Mouse (Mus musculus): ENCODE measurements around the gene Tpst2.

Tpst2 gene

DNA sequence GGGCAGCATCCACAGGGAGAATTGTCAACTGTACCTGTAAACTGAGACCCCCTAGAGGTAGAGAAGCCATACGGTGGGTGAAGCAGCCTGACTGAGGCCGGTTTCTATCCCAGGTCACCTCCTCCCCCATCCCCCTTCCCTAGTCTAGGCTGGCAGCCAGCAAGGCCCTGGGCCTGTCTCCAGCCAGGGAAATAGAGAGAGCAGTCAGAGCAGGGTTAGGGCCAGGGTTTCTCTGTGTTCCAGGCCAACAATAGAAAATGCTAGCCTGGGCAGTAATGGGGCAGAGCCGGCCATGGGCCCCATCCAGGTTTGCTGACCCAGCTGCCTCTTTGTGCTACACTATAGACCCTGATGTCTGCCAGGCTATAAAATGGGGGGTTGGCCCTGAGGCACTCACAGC, 21.1 kb upstream of the Tpst2 start, which contains the start of gene Crybb1:
Gene Crybb1 (plus strand): TSS at position 390 of the 400 bp plus-strand sequence.
- DNase-seq (ENCODE audit: low read depth): no peak

DNA sequence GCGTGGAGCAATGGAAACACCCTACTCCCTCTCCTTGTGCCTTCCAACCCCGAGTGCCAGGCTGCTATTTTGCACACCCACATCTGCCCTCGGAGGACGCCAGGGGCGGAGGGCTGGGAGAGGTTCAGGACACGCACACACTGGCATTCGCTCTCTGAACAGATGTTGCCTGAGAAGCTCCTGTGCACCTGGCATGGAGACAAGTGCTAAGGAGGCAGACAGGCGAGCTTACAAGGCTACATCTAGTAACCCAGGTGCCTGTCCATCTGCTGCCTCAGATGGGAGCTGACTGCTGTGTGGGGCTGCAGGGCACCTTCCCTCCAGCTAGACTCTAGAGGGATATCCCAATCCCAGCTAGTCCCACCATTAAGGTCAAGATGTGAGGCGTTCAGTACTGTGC, 20.0 kb upstream of the Tpst2 start:
- no peak for DNase-seq (ENCODE audit: low read depth)

DNA sequence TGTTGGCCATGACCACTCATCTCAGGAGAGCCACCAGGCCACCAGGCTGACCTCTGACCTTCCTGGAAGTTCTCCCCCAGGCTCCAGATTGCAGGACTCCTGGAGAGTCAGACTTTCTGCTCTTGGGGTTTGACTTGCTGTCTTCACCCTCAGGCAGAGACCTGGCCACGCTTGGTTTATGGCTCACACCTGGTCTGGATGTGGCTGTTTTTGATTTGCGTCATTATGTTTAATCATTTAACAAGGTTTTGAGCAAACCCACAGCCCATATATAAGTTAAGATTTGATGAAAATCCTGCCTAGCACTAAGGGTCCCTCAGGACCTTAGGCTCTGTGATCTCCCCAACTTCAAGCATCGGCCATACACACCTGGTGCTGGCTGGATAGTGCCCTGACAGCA, 18.6 kb upstream of the Tpst2 start:
- no peak for DNase-seq (ENCODE audit: low read depth)

DNA sequence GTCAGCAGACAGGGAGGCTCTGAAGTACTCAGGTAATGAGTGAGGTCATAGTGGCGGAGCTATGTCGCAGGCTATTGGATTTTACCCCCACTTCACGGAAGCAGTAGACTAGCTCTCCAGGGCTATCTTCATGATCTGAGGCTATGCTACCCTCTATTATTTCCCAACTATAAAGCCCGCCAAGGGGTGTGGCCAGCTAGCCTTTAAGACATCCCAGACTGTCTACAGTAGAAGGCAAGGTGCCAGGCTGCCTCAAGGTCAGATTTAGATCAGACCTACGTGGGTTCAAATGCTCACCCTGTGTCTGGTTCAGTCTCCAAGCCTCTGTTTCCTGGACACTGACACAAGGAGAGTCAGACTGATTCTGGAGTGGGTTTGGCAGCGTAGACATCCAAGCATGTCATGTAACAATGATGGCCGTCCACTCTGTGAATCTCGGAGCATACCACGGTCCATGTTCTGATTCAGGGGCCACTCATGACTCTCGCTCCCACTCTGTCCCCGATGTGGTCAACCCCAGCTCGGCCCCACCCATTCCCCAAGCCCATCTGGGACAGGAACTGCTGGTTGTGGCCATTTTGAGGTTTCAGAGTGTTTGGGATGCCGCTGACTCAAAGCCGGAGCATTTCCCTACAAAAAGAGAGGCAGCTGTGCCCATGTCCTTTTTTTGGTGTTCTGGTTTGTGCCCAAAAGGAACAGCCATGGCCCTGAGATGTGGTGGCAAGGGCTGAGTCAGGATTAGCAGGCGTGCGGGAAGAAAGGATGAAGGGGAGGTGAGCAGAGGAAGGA, 16.4 kb upstream of the Tpst2 start:
- DNase-seq (ENCODE audit: low read depth): no peak

DNA sequence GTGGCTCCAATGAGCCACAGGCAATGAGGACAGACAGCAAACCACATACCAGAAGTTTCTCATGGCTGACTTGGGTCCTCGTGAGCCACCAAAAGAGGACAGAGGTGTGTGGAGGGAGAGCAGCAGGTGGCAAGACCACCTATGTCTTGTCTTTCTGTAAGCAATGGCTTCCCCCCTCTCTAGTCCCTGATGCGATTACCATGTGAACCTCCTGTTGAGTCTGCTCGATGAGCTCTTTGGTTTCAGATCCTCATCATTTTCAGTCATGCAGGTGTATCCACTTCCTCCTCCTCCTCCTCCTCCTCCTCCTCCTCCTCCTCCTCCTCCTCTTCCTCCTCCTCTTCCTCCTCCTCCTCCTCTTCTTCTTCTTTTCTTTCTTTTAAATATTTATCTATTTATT, 15.7 kb upstream of the Tpst2 start:
- no peak for DNase-seq (ENCODE audit: low read depth)

DNA sequence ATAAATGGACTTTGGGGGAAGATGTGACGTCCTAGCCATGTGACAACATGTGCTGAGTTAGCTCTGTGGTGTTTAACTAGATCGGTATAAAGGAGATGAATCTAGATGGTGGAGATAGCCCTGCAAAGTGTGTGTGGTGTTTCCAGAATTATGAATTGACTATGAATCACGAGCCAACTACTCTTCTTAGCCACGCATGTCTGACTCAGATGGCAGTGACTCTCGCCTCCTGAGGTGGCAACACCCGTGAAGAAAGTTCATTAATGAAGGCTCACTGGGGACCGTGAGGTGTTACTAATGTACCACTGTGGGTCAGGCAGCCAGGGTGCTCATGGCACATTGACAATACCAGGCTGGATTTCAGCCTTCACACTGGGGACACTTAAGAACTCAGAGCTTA, 12.4 kb upstream of the Tpst2 start:
- DNase-seq (ENCODE audit: low read depth): no peak

DNA sequence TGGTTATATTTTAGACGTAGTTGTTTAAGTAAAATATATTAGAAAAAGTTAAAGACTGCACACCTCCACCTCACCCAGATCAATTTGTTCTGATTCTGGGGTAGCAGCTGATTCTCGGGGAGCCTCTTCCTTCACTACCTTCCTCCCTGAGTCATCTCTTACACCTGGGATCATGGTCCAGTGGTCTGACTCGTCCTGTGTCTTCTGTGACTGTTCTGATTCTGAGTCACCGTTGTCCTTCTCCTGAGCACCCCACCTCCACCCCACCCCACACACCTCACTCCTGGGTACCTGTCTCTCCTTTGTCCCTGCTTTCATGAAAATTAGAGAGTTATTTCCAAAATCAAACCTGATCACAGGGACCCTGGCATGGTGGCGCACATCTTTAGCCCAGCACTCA, 11.4 kb upstream of the Tpst2 start:
- no peak for DNase-seq (ENCODE audit: low read depth)

DNA sequence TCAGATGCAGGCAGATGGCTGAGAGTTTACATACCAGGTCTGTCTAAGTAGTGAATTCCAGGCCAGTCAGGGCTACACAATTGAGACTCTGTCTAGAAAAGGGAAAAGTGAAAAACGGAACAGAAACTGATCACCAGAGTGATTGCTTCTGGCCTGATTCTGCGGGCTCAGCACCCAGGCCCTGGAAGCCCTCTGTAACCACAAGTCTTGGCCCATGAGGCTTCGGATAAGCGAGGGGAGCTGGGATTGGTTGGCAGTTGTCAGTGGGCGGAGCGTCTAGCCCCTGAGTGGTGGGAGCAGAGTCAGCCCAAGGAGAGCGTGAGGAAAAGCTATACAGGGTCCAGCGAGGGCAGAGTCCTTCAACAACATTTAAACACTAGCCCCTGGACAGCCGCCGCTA, 11.0 kb upstream of the Tpst2 start:
- DNase-seq (ENCODE audit: low read depth): no peak

DNA sequence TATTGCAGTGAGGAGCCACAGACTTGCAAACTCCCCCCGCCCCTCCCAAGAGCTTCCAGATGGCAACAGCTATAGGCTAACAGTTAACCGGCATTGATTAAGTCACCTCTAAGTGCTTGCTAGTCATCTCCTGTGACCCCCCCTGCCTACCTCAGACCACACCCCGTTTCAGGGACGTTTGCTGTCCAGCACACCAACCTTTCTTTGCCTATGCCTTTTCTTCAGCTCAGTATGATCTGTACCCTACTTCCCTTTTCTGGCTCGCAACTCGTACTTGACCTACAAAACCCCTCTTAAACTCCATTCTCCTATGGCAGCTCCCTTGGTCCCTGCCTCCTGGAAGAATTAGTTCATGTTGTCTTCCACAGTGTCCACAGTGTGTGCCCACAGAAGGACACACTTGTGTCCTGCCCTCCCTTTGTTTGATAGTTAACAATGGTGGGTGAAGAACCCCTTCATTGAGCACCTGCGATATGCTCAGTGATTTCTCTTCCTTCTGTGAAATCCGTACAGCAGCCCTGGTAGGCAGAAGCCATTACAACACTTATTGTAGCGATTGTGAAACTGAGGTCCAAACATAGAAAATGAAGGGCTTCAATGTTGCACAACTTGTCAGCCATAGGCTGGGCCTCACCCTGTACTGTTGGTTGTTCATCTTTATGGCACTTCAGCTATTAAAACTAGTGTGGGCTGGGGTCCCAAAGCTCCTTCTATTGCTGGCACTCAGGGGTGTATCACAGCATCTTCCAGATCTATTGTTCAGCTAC, 10.3 kb upstream of the Tpst2 start:
- DNase-seq (ENCODE audit: low read depth): no peak

DNA sequence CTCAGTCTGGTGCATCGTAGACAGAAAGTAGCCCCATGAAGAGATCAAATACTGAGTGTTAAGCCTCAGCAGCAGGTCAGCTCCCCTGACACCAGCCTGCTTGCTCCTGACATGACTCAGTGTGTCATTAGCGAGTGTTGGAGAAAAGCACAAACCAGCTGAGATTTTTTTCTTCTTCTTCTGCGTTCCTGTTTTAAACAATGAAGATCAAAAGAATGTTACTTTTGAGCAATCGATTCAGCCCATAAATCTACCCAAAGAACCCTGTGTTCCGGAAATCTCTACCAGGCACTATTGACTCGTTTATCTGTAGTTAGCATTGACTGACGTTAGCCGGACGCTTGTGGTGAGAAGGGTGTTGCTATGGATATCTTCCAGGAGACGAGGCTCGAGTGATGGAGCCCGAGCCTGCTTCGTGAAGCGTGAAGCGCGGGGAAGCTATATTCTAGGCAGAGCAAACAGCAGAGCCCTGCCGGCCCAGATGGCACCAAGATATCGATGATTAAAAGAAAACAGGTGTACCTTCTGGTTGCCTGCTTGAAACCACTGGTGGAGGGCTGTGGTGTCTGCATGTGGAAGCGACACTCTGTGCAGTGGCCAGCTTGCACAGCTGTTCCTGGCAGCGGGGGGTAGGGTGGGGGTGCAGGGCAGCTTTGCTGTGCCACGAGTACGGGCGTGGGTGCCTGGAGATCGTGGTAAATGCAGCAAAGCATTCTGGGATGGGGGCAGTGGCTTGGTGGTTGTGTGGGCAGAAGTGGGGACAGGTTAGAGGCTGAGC, 5.5 kb upstream of the Tpst2 start:
- peak; percentile 81 for DNase-seq (ENCODE audit: low read depth)

DNA sequence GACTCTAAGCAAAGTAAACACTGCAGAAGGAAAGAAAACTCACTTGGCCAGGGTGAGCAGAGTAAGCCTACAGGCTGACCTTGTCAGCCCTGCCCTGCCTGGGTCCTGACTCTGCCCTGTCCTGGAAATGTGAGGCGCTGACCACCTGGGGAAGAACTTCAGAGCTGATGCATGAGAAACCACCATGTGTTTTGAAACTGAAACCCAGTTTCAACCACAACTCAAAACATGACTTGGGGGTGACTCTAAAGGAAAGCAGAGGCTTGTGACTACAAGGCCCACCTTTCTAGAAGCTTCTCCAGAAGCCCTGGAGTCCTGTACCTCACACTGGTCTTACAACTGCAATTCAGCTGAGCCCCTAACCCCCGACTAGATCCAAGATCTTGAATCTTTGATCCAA, 3.6 kb upstream of the Tpst2 start:
- DNase-seq (ENCODE audit: low read depth): peak; percentile 67

DNA sequence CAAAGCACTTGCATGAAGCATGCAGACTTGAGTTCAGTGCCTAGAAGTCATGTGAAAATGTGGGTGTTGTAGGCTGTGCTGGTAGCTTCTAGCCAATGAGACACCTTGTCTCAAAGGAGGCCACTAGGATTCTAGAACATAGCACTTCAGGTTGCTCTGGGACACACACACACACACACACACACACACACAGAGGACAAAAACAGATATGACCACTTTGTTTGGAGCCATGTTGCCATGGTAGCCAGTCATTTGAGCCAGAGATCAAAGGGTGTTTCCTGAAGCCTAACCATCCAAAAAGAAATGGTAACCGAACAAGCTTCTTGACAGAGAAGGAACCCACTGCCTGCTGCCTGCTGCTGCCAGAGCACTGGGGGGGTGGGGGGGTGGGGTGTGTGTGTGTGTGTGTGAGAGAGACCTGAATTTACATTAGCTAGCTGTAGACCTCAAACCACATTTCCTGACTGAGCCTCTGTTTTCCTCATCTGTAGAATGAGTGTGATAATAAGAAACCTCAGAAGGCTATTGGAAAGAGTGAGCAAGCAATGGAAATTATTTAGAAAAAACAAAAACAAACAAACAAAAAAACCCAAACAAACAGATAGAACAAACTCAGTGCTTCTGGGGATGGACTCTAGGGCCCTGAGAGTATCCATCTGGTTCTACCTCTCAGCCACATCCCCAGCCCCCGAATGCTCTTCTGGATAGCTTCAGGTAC, 2.6 kb upstream of the Tpst2 start:
- peak; percentile 92 for DNase-seq (ENCODE audit: low read depth)

DNA sequence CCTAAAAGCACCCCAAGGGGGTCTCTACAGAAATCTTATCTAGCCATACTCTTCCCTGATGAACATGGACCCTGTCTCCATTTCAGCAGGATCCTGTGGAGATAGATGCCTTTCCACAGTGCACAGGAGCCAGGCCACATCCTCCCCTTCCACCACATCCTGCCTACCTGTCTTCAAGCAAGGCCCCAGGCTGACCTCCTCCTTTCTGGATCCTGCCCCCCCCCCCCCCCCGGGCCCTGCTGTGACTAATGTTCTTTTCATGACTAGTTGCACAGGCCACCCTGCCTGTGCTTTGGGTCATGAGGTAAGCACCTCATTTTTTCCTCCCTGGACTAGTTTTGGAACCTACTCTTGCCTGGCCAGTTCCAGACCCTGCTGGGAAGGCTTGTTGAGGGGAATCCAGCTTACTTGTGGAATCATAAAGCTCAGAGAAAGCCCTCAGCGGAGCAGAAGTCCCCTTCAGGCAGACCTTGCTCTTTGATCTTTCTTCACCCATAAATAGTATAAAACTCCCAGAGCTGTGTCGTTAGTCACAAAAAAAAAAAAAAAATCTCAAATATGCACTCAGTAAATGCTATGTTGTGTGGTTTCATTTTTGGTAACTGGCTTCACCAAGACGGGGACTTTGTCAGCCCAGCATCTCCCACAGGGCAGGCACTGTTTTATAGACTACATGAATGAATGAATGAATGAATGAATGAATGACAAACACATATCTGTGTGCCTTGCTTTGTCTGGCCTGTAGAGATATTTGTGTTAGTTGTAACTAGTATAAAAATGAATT, 1.3 kb upstream of the Tpst2 start:
- DNase-seq (ENCODE audit: low read depth): peak; percentile 79

DNA sequence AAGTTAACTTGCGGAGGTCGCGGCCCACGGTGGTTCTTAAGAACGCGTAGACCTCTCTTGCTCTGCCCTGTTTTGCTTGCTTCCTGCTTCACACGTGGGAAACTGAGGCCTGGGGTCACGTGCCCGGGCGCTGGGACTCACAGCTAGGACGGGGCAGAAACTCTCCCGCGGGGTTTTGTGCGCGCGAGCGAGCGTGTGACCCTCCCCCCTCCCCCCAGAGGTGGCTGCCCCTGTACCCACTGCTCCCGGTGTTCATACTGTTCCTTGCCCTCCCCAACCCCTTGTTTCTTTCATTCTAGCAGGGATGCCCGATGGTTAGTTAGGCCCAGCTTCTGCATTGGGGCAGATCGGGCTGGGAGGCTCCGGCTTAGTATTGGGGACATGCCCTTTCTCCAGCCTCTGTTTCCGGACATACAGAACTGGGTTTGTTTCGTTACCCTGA, 437 bp downstream of the Tpst2 start:
- no peak for DNase-seq (ENCODE audit: low read depth)

DNA sequence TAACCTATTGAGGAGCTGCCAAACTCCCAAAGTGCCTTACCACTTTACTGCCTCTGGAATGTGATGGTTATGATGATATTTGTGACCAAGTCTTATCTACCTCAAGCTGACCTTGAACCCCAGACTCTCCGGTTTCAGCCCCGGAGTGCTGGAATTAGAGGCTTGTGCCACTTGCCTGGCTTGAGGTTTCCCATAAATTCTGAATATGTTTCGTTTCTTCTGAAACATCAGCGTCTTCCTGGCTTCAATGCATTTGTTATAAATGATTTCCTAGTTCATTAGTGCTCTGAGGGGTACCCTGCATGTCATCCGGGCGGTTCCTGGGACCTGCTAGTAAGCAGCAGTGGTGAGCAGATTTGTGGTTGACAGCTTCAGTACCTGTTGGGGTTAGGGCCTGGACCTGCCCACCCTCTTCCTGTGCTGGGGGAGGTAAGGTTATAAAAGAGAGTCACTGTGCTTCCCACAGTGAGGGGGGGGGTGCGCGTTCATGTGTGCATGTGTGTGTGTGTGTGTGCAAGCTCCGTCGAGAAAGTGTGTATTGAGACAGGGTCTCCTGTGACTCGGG, 1.5 kb downstream of the Tpst2 start:
- DNase-seq (ENCODE audit: low read depth): peak; percentile 54

DNA sequence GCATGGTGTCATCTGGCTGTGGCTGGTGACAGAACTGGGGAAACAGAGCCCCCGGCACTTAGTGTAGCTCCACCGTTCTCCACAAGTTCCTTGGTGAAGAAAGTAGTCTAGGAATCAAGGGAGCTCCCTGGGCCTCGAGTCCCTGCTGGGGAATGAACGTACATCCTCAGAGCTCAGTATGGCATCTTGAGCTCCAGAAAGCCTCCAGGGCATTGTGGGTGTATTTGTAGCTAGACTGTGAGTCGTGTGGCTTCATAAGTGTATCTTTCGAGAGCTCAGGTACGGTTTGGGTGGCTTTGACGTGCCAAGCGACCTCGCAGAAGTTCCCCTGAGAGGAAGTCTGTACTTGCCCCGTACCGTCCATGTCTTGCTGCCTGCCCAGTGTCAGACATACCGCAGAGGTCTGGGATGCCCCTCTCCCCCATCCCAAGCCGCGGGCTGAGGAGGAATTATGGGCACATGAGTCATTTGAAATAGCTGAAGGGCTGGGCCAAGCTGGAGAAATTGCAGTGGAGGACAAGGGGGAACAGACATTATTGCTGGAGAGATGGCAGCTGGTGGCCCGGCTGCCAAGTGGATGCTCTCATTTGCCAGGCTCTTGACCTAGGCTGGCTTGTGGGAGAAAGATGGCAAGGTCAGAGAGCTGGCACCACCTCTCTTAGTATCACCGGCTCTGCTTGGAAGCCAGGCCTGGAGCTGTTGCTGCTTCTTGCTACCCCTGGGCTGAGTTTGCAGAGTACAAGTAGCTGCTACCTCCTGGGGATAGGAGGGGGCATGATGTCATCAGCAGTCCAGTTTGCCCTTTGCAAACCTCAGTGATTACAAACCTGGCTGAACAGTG, 2.9 kb downstream of the Tpst2 start:
- no peak for DNase-seq (ENCODE audit: low read depth)

DNA sequence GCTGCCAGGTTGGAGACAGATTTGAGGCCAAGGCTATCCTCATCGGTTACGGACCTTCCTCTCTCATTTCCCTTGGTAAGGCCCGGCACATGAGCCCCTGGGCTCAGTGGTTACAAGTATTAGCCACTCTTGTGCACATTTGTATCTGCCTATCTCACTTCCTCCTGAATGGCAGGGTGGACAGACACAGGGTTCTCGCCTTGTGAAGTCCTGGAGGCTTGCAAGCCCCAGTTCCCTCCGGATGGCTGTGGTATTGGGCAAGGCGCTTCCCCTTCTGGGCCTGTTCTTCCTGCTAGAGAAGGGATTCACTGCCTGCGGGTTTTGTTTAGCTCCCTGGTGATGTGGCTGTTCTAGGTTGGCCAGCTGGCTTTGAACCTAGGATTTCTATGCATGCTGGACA, 3.7 kb downstream of the Tpst2 start:
- DNase-seq (ENCODE audit: low read depth): no peak

DNA sequence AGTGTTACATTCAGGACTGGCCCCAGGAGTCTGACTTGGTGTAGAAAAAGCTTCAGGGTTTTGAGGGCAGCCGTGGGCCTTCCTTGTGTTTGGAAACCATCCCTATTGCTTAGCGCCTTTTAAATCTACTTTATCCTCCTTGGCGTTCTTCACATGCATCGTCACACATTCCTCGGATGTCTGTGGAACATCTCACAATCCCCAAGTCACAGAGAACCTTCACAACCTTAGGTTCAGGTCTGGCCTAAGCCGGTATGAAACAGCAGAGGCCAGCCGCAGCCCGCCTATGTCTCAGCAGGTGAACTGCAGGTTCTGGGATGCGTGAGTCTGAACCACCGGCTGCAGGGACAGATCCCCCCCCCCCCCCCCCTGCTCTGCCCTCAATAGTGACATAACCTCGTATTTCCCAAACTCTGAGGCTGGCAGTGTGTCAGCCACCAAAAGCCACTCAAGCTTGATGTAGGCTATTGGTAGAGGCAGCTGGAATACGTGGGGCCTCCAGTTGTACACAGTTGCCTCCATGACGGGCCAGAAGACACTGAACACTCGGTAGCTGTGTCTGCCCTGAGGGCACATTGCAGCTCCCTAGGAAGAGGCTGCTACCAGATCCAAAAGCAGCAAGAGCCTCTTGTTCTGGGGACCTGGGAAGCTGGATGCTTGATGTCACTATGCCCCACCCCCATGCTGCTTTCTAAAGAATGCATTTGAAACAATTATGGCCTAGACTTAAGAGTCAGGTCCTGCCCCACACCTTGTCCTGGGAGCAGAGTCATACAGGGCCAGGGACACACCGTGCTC, 4.6 kb downstream of the Tpst2 start:
- no peak for DNase-seq (ENCODE audit: low read depth)

DNA sequence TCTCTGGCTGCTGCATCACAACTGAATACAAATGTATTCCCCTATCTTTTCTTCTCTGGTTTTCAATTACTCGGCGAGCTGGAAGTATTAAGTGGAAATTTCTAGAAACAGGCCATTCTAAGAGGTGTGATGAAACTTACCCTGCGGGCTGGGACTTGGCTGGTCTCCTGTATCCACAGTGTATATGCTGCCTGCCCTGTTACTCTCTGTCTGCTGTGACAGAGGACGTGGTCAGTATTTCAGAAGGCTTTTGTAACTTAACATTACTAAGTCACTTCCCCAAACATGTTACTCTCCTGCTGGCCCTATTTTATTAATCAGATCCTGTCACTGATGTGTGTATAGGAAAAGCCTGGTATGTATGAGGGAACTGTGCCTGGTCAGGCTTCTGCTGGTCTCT, 5.2 kb downstream of the Tpst2 start:
- DNase-seq (ENCODE audit: low read depth): no peak
